Mouse (Mus musculus) T-helper 17 cell (primary cell): ENCODE measurements around the gene Vmn1r207-ps.
"Not testable (repeated sequence)": the region's sequence is repeated elsewhere in the genome, so short reads cannot be mapped to it uniquely, and the experiment has no call there.

Experiments used
- in situ Hi-C, 2 experiments: fragments of 300-600 bp; cut with MboI, MseI; formaldehyde crosslinking; loops; 1 replicate in 1 of 2; 2 replicates in 1 of 2; pipeline ENCODE4 v1.15.1; 2025; ENCODE audit warnings: high pct_unique_total_duplicates in 2 of 2

Vmn1r207-ps gene

DNA sequence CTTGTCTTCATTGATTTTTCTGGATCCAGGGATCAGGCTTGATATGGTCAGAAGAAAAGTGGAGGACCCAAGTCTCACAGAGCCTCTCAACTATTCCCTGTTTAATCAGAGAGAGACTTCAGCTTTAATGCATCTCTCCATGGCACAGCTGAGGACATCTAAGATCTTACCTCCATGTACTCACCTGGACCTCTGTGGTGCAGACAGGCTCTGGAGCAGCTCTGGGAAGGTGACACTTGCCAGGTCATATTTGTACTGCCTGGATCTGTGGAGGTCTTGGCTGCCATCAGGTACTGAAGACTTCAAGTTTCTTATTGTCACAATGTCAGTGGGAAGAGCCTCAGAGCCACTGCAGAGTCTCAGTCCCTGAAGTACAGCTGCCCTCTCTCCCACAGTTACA, at the start of gene Vmn1r207-ps:
Gene Vmn1r207-ps (minus strand): TSS at position 101 of the 400 bp plus-strand sequence.
- in situ Hi-C loops = not testable (repeated sequence)

DNA sequence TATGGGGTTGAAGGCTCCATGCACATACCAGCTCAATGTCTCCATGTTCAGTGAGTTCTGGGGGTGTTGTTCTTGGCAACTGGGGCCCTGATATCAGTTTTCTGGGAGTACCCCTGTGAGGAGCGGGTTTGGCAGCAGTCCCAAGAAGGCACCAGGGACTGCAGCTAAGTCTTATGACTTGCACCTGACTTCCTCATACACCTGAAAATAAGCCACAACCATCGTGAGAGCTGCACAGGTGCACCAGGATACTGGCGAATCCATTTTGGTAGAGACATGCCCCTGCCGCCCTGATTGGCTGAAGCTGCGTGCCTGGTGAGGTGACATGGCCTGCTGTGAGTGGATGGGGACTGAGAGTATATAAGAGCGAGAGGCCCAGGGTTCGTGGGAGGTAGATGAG, 47.9 kb upstream of the Vmn1r207-ps start, which contains the start of gene Vmn1r208:
Gene Vmn1r208 (minus strand): TSS at position 101 of the 400 bp plus-strand sequence.
- in situ Hi-C loops = loop anchor here (5.0 kb wide), 1 partner anchor 80 kb away; no protein-coding TSS in a partner anchor

DNA sequence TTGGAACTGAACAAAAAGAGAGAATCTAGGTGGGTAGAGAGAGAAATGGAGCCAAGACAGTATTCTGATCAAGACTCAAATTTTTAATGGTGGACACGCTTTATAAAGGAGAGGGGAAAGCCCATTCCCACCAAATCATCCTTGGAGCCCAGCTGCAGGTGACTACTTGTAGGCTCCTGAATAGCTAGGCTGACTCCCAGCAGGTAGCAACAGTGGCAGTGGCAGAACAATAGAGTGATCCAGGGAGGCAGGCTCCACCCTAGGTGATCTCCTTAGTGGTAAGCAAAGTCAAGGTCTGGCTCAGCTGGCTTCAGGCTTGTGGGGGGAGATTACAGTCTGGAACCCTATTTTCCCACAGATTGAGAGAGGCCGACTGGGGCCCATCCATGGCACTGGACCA, 42.2 kb upstream of the Vmn1r207-ps start:
- in situ Hi-C loops = not testable (repeated sequence)

DNA sequence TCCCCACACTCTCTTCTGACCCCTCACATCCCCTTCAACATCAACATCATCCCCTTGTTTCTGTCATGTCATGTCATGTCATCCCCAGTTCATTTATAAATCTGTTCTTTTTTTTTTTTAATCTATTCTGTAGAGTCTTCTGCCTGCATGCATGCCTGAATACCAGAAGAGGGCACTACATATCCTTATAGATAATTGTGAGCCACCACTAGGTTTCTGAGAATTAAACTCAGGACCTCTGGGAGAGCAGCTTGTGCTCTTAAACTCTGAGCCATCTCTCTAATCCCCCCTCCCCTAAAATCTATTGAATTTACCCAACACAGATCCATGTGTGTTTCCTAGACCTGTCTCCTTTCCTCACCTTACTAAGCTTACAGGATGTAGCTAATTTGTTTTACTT, 18.1 kb upstream of the Vmn1r207-ps start:
- in situ Hi-C loops = no loop called here

DNA sequence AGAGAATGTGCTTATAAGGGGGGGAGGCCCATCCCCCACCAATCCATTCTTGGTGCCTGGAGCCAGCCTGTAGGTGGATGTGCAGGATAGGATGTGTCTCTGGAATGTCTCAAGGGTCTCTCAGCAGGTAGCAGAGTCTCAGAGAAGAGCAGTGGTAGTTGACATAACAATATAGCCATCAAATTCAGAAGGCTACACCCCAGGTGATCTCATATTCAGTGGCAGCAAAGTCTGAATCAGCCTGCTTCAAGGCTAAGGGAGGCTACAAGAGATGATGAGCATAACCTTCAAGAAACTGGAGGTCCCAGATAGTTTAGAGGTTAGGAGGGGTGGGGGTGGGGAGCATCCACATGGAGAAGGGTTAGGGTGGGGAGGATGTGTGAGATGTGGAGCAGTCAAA, 22.5 kb downstream of the Vmn1r207-ps start:
- in situ Hi-C loops = not testable (repeated sequence)

DNA sequence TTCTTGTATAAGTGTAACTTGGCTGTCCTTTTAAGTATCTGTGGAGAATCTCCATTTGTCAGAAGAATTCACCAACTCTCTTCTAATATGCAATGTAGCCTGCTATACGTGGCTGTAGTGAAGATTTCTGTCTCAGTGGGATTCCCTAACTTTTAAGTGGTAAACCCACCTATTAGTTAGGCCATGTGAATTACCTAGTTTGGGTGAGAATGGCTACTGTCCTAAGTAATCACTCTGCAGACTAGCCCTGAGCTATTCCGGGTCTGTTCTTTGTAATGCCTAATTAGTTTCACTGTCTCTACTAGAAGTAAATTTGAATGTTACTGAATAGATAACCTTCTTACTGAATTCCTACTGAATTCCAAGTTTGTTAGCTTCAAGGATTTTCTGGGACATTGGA, 26.5 kb downstream of the Vmn1r207-ps start:
- in situ Hi-C loops = not testable (repeated sequence)
